Mouse (Mus musculus): ENCODE measurements around the gene Suv39h1.

The Suv39h1 gene

DNA sequence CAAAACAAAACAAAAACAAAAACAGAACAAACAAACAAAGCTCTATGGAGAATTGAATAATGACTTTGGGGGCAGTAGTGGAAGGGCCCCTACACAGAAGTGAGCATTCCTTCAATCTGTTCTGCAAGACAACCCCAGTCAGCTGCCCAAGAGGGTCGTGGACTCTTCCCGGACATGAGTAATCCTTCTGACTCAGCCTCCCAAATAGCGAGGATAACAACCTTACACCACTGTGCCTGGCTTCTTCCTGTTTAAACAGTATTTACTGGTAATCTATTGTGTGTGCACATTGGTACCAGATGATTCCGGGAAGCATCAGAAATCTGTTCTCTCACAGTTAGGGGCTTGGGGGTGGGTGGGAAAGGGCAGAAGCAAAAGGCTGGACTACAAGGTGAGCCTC, 47.7 kb downstream of the Suv39h1 start:
- DNase-seq (ENCODE audit: low spot score in 2 of 2), result no peak

DNA sequence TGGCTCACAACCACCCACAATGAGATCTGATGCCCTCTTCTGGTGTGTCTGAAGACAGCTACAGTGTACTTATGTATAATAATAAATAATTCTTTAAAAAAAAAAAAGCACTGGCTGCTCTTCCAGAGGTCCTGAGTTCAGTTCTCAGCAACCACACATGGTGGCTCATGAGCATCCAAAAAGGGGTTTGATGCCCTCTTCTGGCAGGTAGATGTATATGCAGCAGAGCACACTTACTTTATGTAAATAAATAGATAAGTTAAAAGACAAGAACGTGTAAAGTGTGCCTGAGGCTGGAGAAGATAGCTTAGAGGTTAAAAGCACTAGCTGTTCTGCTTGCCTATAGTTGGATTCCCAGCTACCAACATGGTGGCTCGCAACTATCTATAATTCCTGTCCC, 49.8 kb downstream of the Suv39h1 start:
- DNase-seq (ENCODE audit: low spot score in 2 of 2), result no peak

DNA sequence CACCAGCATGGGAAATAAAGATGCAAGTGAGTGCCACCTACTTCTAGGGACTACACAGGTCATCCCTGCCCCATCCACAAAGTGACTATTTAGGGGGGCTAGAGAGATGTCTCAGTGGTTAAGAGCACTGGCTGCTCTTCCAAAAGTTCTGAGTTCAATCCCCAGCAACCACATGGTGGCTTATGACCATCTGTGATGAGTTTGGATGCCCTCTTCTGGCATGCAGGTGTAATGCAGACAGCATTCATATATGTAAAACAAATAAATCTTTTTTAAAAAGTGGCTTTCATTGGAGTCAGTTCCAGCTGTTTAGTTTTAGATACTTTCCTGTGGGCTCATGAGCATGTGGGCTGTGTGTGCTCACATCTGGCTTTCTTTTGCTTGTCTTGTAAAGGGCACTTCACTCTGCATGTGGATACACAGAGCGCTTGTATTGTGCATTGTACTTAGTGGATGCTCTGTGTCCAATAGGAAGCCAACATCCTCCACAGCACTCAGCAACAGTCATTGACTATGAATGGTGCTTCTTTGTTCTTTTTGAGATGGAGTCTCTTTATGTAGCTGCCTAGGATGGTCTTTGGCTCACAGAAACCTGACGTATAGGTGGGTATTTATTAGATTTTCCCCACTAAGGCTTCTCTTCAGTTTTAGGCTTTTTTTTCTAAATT, 54.3 kb downstream of the Suv39h1 start:
- no peak for DNase-seq (ENCODE audit: low spot score in 2 of 2)

DNA sequence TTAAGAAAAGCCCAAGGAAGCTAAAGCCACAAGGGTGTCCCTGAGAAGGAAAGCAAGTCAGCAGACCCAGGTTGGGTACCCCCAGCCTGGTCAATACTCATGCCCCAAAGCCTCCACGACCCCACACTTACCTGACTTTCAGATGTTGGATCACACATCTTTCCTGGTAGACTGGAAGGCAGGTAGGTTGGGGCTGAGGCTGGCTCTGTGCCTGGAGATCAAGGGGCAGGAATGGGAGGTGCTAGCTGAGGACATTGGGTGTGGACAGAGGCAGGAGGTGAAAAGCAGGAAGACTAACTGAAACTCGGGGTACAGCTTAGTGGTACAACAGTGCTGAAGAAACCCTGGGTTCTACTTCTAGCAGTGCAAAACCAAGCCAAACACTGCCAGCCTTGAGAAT, 56.3 kb downstream of the Suv39h1 start, which contains the start of gene Glod5:
Glod5 (minus strand) TSS at position 207 of the 400 bp plus-strand sequence.
- no peak for DNase-seq (ENCODE audit: low spot score in 2 of 2)

DNA sequence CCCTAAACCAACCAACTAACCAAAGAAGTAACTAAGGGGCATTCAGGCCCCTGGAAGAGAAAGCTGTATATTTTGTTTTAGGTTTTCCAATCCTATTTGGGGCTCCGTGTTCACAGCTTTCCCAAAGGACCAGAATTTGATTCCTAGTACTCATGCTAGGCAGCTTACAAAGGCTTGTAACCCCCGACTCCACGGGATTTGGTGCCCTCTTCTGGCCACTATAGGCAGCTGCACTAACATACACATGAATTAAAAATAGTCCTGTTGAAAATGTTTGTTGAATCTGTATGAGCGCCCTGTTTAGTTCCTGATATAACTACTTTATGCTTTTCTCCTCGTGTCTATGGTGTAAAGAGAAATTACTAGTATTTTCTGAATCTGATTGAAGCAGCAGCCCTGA, 57.4 kb downstream of the Suv39h1 start:
- DNase-seq (ENCODE audit: low spot score in 2 of 2), result peak in 1 of 2 experiments; percentile 4

DNA sequence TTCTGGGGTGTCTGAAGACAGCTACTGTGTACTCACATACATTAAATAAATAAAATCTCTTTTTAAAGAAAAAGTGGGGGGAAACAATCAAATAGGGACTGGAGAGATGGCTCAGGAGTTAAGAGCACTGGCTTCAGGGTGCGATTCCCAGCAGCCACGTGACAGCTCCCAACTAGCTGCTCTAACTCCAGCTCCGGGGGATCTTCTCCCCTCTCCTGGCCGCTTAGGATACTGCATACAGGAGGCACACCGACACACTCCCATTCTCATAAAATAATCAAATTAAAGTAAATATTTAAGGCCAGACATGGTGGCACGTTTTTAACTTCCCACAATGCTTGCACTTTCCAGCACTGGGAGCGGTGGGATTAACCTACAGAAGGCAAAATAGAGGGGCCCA, 58.9 kb downstream of the Suv39h1 start:
- peak in 1 of 2 experiments; percentile 6 for DNase-seq (ENCODE audit: low spot score in 2 of 2)

DNA sequence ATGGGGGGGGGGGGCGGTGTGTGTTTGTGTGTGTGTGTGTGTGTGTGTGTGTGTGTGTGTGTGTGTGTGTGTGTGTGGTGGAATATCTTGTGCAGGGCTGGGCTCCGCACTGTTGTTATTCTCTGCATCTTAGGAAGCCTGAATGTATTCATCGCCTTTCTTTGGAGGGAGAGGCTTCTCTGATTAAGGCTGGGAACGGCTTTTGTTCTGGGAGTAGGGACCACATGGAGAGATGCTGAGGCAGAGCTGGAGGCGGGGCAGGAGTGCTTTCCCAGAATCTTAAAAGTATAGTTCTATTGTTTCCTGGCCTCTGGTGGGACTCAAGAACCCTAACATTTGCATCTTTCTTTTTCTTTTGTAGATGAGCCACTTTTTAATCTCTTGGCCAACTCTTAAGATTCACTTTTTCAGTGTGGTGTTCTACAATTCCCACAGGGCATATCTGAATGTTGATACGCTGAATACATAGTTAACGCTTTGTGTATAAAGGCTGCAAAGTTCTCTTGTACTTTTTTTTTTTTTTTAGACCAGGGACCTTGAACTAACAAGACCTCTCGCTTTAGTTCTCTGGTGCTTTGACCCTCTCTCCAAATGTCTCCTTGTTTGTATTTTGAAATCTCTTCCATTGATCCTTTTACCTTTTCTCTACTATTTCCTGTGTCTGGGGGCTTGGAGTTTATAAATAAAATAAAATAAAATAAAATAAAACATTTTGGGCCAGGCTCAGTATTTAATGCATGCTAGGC, 60.8 kb downstream of the Suv39h1 start:
- no peak for DNase-seq (ENCODE audit: low spot score in 2 of 2)

DNA sequence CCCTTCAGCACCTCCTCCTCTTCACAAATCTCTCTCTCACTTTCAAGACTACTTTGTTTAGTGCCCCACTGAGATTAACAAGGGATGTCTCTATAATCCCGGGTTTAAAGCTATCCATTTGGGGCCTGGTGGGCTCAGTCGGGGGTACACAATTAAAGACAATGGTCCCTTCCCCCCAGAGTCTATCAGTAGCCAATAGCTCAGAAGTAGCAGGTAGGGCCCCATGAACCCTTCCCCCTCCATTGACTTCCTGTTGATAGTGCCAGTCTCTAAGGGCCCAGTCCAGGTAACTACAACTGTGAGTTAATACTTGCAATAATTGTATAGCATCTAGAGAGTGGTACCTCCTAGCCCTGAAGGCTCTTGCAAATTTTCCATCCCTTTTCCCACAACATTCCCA, 61.4 kb downstream of the Suv39h1 start:
- DNase-seq (ENCODE audit: low spot score in 2 of 2), result no peak

Data from cerebellum, postnatal 4 days (tissue).